Mouse (Mus musculus) CH12F3 (cell line): ENCODE measurements around the gene Nccrp1.

ENCODE experiments used
- in situ Hi-C: fragments of 300-500 bp; cut with MboI; formaldehyde crosslinking; loops from 2 replicates; pipeline ENCODE4 v1.14.3; 2020; ENCODE audit warnings: low sequenced_read_pairs

The Nccrp1 gene

DNA sequence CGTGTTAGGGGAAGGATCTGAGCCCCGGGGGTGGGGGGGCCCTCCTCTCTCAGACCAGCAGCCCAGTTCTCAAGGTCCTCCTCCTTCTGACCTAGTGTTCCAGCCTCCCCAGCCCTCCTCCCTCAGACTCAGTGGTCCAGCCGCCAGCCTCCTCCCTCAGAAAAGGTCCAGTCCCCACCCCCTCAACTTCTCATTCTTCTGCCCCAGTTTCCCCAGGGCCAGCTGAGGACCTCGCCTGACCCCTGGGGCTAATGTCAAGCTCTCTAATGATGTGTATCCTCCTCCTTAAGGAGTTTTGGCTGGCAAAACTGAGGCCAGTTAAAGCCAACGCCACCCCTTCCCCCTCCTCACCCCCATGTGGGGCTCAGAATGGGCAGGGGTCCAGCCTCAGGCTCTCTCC, at the start of gene Nccrp1:
Gene Nccrp1 (minus strand): TSS at position 101 of the 400 bp plus-strand sequence.
- in situ Hi-C loops, result no loop called here

DNA sequence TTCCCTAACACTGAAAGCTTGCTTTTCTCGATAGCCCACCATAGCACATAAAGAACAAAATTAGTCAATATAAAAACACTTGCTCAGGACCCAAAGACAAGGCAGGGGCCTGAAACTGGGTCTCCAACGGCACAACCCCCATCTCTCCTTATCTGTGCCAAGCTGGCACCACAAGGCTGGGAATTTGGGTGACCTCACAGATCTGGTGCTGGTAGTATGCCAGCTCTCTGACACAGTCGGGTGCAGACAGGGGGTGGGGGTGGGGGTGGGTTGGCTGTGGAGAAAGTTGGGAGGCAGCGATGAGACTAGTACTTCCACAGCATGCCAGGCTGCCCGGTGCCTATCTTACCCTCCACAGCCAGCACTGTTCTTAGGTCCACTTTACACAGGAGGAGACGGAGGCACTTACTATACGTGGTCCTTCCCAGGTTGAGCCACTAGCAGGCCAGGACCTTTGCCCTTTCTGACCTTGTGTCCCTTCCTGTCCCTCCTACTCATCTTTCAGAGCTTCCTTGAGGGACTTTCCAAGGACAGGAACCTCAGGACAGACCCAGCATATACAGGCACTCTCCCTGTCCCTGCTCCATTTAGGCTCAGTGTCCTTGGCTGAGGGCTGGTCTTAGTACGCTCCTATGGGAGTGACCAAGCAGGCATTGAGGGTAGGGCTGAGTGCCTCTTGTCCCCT, 48.8 kb upstream of the Nccrp1 start:
- in situ Hi-C loops, result no loop called here

DNA sequence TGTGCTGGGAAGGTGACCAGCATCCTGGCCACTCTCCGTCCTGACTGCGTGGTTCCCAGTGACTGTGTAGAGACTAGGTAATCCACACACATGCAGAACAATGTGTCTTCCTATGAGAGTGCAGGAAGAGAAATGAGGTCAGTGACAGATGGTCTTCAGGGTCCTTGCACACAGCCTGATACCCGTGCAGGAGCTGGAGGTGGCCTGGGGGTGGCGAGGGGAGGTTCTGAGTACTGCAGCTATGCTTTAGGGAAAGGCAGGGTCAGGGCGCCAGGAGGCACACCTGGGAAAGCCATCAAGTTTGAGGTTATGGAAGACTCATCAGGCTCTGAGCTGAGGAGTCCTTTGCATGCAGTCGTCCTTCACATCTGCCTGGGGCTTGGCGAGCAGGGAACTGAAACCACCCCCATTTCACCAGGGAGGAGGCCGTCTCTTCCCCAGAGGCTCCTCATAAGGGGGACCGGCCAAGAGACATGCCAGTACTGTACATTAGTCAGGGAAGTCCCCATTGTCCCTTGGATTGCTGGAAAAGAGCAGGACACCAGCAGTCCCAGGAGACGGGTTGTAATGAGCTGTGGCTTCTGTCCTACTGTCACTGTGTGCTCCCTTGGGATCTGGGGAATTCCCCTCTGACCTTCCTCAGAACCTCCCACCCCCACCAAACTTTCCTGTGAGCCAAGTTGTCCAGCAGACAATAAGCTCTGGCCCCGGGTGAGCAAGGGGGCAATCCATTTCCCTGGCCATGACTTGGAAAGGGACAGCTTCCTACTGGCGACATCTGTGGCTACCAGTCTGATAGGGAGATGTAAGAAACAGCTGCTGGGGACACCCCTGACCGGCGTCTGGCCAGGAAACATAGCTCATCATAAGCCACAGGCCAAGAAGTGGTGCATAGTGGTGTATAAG, 46.4 kb upstream of the Nccrp1 start:
- in situ Hi-C loops, result no loop called here

DNA sequence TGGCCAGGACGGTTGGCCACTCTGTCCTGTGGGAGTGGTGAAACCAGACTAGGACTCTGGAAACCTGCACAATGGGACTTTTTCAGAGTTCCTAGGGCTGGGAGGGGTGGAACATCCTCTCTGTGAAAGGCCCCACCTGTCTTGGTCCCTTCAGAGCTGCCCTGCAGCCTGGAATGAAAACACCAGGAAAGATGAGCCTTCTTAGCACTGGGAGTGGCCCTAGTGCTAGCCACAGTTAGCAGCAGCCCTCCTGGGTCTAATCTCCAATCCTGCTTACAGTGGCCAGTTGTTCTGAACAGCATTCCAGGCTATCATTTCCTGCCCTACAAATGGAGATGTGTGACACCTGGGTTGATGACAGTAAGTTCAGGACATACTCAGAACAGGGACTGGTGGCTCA, 44.8 kb upstream of the Nccrp1 start:
- in situ Hi-C loops, result no loop called here

DNA sequence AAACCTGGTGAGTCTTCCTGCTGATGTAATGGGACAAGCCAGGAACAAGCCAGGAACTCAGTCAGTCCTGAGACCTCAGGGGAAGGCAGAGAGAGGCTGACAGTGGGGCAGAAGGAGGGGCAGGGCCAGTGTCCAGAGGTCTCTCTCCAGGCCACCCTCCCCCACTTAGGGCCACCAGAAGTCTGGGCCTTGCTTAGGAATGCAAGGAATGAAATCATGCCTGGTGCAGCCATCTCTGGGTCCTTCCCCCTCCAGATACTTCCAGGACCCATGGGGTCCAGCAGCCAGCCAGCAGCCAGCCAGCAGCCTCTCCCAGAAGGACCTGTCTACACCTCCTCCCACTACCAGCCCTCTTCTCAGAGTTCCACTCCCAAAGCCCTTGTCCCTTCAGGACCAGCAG, 40.6 kb upstream of the Nccrp1 start:
- in situ Hi-C loops, result no loop called here

DNA sequence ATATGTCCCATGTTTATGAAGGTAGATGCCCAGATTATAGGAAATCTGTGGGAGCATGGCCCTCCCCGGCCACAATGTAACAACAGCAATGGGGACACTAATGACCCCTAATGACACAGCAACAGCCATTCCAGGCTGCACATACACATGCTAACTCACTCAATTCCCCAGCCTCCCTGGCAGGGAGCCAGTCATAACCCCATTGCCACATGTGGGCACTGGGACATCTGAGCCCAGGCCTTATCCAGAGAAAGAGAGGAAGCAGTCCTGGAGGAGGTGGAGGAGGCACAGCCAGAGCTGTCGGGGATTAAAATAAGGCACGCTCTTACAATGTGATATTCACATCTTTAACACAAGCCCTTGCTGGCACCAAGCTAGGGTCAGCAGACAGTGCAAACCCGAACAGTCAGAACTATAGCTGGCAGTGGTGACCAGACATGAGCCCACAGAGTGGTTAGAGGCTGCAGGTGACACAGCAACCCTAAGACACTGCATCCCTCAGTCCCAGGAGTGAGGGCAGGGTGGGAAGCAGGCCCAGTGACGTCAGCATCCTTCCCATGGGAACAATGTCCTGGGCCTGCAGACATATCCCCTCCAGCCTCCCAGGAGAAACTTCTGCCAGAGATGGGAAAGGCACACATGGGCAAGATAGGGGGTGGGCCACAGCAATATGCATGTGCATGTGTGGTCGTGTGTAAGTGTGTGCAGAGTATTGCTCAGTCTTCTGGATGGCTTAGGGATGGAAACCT, 39.8 kb upstream of the Nccrp1 start:
- in situ Hi-C loops, result no loop called here

DNA sequence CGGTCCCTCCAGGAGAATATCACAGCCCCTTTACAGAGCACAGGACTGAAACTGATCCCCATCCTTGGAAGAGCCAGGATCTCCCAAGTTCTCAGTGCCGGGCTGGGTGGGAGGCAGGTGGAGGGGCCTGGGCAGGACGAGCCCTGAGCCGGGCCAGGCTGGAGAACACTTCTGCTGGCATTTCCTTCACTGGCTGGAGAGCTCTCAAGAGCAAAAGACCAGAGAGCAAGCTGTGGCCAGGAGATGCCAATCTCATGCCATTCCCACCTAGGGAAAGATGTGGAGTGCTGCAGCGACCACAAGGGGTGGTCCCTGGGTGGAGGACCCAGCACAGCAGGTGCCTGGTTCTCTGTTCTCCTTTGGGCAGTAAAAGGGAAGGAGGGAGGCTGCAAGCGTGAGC, 37.9 kb upstream of the Nccrp1 start:
- in situ Hi-C loops, result no loop called here

DNA sequence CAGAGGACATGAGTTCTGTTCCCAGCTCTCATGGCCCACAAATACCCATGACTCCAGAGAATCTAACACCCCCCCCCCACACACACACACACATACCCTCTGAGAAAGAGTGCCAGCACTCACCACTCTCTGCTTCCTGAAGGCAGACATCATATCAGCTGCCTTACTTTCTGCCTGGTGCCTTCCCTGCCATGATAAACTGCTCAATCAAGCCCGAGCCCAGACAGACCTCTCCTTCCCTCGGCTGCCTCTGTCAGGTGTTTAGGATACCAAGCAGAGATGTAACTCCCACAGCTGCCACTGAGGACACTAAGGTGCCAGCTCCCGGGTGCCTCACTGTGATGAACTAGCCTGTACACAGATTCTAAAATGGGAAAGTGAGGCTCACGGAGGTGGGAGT, 37.4 kb upstream of the Nccrp1 start:
- in situ Hi-C loops, result no loop called here

DNA sequence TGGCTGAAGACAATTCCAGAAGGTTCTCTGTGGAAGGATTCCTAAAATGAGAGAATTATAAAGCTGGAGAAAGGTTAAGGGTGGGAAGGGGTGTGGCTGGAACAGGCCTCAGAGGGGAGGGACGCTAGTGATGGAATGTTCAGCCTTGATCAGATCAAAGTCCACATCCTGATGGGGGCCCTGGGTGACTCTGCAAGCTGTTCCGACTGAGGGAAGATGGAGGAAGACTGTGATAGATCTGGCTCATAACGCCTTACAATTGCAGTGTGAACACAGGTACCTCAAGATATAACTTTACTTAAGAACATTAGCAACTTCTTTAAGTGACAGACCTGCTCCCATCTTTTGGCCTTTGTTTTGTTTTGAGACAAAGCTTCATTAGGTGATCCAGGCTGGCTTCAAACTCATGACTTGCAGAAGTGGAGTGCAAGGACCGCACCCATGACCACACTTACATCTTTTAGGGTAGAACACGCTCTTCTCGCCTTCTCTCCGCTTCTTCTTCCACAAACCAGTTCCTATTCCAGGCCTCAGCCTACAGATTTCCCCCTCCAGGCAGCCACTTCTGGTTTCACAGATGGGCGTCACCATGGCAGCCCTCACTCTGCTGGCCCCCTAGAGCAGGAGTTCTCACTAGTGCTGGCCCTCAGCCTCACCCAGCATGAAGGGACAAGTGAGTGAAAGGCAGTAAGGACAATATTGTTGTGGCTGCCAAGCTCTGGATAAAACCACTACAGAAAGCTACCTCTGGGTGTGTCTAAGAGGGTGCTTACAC, 36.7 kb upstream of the Nccrp1 start:
- in situ Hi-C loops, result no loop called here

DNA sequence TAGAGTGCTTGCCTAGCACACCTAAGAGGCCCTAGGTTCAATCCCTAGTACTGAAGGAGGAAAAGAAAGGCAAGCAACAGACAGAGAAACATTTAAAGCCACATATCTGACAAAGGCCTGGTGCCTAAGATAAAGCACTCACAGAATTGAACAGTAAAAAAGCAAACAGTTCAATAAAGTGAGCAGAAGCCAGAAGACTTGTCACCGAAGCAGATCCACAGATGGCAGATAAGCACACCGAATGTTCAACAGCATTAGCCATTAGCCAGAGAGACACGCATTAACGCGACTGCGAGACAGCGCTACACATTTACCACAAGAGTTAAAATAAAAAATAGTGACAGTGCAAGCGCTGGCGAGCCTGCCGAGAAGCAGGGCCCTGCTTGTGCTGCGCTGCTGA, 35.8 kb upstream of the Nccrp1 start:
- in situ Hi-C loops, result no loop called here

DNA sequence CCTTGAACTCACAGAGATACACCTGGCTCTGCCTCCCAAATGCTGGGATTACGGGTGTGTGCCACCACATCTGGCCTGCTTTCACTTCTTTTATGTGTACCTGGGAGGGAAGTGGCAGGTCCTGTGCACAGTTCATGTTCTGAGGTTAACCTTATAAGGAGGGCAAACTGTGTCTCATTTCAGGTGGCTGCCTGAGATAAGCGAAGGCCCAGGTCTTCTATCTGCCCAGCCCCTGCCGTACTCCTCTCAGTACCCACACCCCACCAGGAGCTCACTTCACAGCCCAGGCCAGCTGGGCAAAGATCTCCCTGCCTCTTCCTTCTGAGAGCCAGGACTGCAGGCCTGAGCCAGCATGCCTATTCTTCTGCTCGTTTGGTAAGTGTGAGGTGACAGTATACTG, 34.7 kb upstream of the Nccrp1 start:
- in situ Hi-C loops, result no loop called here

DNA sequence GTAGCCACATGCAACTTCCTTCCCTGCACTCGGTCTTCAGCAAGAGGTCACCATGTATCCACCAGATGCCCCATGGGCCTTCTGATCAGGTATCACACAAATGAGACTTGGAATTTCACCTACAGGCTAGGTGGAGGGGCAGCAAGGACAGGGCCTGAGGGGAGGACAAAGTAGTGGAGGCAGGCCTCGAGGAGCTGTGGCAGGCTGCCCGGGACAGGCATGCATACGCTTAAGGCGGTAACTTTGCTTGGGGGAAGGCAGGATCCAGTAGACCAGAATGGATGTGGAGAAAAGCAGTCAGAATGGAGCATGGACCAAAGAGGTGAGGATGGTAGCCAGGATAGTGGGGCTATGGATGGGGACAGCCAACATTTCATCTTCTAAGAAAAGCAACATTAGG, 32.8 kb upstream of the Nccrp1 start:
- in situ Hi-C loops, result no loop called here

DNA sequence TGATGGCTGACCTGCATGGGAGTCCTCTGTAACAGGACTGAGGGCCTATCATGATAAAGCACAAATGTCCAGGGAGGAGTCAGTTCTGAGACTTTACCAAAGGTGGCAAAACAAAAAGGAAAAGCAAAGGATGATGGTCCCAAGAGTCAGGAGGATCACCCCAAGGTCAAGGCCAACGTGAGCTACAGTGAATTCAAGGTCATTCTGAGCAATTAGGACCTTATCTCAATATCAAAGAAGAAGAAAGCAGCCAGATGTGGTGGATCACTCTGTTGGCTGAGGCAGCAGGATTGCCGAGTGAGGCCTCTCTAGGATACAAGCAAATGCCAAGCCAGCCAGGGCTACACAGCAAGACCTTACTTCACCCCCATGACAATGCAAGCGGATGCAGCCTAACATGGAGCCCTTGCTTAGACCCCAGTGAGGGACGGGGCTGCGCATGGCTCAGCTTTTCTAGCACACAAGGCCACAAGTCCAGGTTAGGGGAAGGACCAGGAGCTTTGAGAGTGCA, 31.5 kb upstream of the Nccrp1 start:
- in situ Hi-C loops, result no loop called here

DNA sequence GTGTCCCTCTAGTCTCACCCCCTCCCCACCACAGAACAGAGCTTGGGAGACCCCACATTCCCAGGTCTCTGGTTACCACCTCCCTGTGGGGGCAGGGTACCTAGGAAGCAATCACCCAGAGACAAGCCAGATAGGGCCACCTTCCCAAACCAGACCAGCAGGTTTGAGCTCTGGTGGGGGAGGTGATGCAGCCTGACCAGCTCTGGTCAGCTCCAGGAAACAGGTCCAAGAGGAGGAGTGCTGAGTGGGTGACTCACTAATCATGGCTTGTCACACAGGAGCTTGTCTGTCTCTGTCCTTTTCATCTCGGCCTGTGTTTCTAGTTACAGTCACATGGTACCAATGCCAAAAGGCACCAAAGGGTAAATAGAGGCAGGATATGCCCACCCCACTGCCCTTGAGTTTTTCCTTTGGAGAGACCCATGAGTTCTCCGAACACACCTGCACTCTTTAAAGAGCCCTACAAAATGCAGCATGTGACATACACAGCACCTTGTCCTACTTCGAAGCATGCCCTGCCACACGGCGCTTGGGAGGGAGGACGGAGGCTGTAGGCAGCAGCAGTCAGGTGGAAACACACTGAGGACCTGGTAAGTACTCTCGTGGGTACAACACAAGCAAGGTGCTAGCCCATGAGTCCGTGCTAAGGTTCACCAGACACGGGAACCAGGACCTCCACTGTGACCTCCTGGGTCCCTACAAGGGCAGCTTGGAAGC, 30.9 kb upstream of the Nccrp1 start:
- in situ Hi-C loops, result no loop called here

DNA sequence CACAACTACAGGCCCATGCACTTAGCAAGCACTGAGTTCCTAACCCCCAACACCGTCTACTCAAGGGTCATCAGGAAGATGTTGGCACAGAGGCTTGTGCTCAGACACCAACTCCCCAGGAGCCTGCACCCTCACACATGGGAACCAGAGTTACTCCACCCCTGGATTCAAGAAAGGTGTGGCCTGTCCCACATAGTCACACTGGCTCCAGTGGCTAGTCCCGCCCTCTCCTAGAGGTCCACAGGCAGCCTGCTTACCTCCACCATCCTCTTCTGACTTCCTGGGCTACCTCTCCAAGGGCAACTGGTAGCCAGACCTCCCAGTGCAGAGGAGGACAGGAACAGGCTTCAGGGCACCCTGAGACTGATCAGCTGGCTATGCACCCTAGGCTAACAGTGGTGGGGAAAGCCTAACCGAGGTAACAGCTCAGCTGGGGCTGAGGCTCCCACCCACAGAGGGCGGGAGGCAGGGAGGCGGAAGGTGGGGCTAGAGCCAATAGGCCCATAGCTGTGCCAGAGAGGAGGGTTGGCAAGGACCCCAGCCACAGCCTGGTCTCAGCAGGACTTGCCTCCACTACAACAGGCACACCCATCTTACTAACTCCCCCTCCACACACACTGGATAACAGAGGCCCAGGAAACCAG, 29.3 kb upstream of the Nccrp1 start:
- in situ Hi-C loops, result no loop called here

DNA sequence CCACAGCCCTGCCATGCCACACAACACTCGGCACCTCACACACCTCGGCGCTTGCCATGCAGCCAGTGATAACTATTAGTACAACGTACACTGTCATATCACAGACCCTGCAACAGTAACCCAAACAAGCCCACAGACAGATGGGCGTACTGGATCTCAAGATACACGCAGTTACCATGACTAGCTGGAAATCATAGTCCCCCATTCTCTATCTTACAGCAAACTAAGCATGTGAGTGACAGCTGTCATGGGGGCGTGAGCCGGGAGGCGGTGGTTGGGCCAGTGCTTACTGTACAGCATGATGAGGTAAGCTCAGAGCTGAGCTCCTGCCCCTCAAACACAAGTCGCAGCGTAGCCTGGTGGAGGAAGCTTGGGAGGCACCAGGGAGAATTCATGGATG, 28.5 kb upstream of the Nccrp1 start:
- in situ Hi-C loops, result no loop called here

DNA sequence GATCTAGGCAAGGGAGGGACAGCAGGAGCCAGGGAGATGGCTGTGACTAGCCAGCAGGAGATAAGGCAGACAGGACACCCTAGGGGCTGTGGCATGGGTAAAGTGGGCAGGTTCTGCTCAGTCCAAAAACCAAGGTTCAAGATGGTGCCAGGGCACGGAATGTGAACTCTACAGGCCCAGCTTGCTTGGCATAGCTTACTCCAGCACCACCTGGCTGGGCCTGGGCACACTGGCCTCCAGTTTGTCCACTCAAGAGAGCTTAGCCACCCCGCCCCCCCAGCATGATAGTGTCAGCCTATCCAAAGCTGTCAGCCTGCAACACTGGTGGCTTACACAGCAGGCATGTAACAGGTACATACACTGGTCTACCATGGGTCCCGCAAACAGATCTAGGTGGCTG, 26.2 kb upstream of the Nccrp1 start:
- in situ Hi-C loops, result no loop called here

DNA sequence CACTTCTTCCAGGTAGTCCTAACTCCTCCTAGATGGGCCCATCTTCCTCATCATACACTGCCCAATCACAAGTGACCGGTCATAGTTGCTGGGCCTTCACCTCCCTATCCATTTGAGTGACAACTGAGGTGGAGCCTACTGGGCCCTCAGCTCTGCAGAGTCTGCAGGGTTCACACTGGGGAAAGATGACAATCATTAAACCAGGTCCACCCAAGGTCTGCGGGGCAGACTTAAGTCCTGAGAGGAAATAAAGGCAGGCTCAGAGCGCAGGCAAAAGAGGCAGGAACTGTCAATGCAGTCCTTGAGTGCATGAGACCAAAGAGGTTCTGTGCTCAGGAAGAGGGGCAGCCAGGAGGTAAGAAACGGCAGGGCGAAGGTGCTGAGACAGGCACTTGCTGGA, 25.6 kb upstream of the Nccrp1 start:
- in situ Hi-C loops, result no loop called here

DNA sequence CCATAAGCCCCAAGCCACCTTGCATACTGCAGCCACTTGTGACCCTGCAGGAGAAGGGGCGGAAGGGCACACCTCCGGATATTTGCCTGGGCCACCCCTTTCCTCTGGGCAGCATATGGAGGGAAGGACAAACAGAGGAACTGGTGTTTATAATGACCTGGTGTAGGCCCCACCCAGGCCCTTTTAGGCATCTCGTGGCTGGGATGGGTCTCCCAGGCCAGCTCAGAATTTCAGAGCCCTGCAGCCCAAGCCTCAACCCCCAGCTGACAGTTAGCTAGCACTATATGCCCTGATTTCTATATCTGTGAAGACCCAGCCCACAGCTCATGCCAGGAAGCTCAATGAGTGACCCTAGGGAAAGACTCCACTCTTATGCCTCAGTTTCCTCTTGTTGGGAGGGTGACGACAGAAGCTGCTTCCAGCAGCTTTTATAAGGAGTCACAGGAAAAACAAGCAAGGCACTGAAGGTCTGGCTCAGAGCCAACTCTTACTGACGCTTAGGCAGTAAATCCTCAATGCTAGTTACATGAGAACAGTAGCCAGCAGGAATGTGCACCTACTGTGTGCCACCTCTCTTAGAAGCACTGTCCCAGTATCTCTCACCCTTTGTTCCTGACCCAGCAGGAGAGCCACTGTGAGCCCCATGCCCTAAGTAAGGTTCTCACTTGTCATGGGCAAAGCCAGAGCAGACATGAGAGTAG, 24.1 kb upstream of the Nccrp1 start:
- in situ Hi-C loops, result no loop called here
